Mouse (Mus musculus) c-Kit-positive CD71-positive TER-119-negative erythroid progenitor cells, embryonic 14.5 days (primary cell): ENCODE results near the gene Vps37b.

Experiments used
- DNase-seq: peaks from one replicate; pipeline ENCODE4 v3.0.0-alpha.2; 2013; ENCODE audit warnings: low read depth

Gene Vps37b

DNA sequence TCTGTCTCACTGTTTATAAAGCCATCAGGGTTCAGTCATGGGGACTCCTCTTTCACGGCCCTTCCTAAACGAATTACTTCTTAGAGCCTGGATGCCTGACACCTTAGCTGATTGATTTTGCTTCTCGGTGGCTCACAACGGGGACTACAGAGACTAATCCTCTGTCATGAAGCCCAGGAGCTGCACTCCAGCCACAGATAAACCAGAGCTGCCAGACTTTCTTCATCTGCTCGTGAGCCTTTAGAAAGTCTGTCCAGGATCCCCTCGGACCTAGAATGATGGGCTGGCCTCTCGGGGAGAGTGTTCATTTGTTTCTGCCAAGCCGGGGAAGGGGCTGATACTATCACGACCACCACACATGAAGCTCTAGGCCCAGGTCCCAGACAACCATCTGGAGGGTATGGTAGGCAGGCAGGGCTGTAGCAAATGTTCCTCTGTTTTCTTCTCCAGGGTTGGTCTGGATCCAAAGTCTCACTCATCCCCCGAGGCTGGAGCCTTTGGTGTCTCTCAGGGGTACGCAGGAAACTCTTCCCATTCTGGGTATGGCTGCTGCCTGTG lies 13.5 kb upstream of the Vps37b start:
- DNase-seq: no peak

DNA sequence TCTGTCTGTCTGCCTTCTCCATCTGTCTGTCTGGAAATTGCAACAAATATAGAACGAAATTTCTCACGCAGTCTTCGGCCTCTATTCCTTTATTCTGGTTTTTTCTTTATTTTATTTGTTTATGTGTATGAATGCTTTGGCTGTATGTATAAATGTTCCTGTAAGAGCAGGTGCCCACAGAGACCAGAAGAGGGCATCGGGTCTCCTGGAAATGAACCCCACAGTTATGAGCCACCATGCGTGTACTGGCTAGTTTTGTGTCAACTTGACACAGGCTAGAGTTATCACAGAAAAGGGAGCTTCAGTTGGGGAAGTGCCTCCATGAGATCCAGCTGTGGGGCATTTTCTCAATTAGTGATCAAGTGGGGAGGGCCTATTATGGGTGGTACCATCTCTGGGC lies 11.9 kb upstream of the Vps37b start:
- no peak for DNase-seq

DNA sequence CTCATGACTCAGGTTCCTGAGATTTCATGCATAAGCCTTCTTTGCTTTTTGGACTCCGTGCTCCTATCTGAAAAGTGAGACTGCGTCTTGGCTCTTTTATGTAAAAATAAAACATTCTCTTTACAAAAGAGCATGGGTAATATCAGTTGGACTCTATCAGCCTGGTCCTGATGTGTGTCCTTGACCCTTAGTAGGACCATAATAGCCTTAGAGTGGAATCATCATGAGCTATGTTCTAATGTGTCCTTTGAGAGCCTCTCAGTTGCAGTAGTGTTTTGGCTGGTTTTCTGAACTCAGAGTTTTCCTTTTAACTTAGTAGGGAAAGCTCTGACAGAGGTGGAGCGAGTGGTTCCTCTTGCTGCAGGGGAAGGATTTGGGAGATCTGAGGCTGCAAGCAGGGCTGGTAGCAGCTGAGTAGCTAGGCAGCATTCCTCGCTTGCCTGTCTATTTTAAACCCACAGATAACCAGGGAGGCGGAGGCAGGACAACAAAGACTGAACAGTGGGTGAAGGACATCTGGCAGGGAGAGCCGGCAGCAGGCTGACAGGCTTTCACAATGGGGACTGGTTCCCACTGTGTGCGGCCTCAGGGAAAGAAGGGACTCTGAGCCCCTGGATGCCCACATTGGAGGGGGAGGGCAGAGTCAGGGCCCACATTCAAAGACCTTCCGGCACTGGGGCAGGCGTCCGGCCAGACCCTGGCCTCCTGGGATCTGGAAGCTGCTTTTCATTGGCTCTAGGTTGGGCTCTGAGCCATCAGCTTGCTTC lies 11.3 kb upstream of the Vps37b start:
- DNase-seq: no peak

DNA sequence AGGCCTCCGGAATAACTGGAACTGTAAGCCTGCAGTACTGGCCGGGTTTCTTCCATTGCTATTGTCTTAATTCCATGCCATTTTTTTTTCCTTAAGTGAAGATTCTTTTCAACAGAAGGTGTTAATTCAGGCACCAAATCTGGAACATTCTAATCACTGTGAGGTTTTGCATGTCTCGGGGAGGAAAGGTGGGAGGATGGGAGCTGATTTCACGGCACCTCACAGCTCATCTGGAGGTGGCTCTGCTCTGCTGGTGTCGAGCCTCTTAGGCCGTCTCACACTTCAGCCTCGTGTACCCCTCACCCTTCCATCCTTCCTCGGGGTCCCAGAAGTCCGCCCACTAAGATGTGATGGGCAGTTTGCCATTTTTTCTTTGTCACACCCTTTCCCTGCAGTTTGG lies 9.0 kb upstream of the Vps37b start:
- no peak for DNase-seq

DNA sequence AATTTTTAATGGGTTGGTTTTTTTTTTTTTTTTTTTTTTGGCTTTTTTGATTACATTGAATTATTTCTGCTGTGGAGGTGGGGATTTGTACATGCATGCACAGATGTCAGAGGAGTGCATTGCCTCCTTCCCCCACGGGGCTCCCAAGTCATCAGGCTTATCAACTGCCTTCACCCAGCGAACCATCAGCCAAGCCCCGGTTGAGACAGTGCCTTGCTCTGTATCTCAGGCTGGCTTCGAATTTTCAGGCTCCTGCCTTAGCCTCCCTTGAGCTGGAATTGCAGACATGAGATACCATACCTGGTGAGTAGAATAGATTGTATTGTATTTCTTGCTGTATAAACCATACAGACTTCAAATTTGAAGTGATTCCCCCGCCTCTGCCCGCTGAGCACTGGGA lies 7.5 kb upstream of the Vps37b start:
- DNase-seq: no peak

DNA sequence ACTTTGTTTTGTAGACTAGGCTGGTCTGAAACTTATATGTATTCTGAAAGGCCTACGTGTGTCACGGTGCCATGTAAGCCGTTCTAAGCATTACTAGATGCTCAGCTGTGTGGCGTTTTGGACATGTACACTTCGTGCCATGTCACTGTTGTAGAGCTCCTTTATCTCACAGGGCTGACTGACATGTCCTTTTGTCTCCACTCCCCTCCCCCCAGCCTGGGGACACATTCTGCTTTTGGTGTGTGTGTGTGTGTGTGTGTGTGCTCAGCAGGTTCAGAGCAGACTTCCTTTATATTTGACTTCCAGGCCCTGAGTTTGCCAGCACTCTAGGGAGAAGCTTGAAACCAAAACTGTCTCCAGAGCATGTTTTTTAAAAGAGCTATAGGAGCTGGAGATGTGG lies 4.8 kb upstream of the Vps37b start:
- DNase-seq: no peak

DNA sequence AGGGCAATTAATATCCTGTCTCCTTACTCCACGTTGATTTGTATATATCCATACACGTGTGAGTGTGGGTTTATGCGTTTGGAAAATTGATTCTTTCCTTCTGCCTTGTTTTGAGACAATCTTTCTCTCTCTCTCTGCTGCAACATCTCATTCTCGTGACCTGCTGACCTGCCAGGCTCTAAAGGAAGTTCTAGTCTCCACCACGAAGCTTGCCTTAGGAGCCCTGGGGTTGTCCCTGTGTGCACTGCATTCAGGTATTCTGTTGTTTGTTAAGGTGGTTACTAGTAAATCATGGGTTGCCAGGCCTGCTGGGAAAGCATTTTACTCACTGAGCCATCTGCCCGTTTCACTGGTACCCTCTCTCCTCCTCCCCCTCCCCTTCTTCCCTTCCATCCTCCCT lies 4.3 kb upstream of the Vps37b start:
- DNase-seq: no peak

DNA sequence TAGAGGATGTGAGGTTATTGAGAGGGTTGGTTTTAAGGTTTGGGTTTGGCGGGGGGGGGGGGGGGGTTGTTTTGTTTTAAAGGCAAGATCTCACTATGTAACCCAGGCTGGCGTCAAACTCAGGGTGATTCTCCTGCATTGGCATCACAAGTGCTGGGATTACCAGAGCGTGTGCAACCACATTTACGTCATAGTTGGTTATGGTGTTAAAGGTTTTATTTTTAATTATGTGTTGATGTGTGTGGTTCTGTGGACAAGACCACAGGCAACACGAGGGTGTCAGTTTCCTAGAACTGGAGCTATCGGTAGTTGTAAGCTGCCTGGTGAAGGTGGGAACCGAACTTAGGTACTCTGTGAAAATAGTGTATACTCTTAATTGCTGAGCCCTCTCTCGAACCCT lies 3.7 kb upstream of the Vps37b start:
- no peak for DNase-seq

DNA sequence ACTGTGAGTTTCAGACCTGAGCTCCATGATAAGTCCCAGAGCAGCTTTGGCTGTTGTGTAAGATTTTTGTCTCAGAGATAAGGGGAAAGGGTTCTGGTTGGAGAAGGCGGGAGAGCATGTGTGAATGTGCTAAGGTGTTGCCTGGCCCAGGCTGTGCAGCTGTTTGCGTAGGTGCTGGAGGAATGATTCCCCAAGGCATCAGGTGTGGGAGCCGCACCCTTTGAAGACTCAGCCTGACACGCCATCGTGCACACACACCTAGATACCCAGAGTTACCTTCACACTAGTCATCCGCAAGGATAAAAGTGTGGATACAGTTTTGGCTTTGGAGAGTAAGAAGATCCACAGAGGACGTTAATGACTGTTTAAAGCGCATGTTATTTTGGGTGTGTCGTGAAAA lies 3.3 kb upstream of the Vps37b start:
- DNase-seq: no peak

DNA sequence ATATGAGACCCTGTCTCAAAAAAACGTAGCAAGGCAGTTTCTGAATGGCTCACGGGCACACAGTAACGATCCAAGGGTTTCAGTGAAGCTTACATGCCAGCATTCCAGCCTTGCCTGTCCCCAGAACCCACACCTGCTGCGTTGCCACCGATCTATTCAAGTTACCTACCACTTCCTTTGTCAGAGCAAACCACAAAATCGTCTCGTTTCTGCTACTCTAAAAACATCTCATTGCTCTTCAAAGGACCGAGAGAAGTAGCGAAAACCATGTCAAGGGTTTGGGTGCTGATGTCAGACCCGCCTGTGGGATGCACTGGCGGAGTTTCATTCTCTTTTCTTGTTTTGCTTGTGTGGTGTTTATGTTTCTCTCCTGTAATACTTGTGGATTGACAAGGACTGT lies 2.4 kb upstream of the Vps37b start:
- DNase-seq: no peak

DNA sequence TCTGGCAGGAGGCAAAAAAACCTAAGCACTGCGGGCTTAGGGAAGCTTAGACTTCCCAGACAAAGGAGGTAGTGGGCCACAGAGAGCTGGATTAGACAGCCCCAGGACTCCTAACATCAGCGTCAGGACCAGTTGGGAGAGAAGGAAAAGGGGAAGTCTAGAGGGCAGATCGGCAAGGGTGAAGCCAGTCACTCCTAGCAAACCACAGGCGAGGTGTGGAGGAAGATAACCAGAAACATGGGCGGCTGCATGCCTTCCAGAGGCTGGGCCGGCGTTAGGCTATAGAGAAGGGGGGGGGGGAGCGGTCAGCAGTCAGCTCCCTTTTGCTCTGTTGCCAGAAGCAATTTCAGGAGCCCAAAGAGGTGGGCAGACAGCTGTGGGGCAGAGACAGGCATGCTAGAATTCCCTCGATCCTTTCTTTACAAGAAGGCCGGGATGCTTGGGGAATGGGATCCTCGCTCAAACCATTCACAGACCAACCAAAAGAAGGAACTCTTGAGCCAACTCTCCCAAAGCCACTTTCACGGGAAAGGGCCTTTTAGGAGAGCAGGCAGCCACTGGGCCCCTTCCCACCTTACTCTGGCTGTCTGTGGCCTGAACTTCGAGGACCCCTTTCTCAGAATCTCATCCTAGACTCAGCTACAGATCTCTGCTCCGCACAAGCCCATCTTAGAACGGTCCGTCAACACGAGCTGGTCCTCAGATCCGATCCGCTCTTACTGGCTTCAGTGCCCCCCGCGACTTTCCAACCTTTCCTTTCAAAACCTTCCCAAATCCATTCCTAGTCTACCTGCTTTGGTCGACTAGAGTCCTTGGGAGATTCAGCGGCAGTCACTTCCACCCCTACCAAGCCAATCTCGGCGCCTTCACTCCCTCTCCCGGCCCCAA lies 758 bp downstream of the Vps37b start:
- no peak for DNase-seq

DNA sequence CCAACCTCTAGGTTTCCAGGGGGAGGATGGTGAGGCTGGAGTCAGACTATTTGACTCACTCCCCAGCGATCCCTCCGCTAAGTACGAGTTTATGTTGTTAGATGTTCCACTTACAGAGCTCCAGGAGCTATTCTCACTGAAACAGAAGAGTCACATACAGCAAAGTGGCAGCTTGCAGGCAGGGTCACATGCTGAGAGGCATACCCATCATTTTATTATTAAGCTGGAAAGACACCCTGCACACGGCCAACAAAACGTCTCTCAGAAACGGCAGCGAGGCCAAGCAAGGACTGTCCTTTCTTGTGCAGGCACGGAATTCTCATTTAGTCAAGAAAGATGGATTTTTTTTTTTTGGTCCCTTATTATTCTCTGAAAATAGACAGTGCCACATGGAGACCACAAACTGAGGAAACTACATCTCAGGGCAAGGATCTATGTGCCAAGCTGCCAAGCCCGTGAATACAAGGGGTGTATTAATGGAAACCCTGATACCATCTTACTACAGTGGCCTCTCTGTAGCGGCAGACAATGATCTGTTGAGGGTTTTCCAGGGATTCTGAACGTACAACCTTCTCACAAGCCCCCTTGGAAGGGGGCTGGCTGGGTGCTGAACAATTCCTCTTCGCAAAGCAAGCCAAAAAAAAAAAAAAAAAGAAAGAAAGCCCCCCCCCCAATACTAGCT lies 1.5 kb downstream of the Vps37b start:
- no peak for DNase-seq

DNA sequence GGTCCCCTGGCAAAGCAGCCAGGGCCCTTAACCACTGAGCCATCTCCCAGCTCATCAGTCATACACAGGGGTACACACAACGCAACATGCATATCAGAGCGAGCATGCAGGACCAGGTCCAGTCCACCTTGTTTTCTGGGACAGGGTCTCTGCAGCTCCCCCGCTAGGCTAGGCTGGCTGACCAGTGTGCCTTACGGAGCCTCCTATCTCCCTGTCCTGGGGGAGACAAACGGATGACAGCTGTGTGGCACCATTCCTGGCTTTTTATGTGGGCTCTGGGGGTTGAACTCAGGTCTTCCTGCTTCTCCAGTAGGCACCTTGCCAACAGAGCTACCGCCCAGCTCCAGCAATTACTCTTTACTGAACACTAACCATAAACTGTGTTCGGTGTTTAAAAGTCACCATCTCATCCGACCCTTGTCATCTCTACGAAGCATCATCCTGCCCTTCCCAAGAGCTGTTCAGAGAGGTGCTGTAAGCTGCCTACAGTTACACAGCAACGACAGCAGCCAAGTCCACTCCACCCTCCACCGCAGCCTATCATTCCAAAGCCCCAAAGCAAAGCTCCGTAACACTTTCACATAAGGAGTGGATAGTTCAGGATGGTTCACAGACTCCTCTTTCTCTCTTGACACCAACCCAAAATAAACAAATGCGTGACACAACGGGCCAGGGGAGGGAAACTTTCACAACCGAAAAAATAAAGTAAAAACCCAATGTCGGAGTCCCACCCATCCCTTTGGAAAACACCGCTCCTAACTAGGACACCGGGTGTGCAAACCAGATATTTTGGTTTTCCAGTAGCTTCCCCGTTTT lies 2.6 kb downstream of the Vps37b start:
- no peak for DNase-seq

DNA sequence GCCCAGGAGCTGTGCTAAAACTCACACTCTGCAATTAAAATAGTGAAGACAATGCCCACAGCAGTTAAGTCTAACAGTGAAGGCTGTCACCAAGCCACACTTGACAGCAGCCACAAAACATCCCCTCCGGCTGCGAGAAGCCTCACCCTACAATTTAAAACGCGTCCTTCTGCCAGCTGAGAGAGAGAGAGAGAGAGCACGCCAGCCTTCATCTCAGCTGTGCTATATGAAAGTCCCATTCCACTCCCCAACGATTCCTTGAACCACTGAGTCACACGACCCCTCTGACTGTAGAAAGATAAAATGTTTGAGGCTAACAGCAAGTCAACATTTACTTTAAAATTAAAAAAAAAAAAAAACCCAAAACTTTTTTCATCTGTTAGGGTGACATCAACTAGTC lies 3.4 kb downstream of the Vps37b start:
- no peak for DNase-seq

DNA sequence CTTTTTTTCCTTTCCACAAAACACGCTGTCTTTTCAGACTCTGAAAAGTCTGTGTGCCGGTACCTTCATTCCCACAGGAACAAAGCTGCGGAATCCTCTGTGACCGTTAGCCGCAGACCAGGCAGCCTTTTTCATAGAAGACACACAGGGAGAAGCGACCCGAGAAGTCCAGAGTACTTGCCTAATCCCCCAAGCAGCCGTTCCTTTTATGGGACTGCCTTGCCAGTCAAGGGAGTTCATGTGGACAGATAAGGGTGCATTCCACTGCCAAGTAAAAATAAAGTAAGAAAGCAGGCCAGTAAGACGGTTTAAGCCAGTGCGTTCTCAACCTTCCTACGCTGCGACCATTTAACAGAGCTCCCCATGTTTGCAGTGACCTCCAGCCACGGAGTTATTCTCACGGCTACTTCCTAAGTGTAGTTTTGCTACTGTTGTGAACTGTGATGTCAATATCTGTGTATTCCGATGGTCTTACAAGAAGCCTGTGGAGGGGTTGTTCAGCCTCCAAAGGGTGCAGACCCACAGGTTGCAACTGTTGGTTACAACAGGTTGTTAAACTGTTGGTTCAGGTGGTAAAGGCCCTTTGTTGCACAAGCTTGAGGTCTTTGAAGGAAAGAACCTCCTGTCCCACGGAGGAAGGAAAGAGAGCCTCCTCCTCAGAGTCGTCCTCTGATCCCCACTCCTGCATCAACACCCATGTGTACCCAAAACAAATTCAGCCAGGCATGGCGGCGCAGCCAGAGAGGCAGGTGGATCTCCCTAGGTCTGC lies 4.2 kb downstream of the Vps37b start:
- no peak for DNase-seq

DNA sequence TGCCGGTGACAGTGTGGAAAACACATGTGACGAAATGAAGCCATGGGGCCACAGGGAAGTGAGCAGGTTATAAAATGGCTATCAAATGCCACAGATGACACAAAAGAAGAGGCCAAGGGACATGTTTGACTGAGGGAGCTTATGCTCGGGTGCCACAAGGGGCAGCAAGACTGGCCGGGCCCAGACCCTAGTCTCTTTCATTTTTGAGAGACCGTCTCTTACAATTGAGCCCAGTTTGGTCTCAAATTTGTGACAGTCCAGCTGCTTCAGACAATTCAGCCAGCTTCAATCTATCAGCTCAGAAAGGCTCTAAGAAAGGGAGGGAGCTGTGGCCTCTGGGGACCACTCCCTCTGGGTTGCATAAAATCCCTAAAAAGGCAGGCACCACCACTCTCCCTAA lies 5.5 kb downstream of the Vps37b start:
- no peak for DNase-seq

DNA sequence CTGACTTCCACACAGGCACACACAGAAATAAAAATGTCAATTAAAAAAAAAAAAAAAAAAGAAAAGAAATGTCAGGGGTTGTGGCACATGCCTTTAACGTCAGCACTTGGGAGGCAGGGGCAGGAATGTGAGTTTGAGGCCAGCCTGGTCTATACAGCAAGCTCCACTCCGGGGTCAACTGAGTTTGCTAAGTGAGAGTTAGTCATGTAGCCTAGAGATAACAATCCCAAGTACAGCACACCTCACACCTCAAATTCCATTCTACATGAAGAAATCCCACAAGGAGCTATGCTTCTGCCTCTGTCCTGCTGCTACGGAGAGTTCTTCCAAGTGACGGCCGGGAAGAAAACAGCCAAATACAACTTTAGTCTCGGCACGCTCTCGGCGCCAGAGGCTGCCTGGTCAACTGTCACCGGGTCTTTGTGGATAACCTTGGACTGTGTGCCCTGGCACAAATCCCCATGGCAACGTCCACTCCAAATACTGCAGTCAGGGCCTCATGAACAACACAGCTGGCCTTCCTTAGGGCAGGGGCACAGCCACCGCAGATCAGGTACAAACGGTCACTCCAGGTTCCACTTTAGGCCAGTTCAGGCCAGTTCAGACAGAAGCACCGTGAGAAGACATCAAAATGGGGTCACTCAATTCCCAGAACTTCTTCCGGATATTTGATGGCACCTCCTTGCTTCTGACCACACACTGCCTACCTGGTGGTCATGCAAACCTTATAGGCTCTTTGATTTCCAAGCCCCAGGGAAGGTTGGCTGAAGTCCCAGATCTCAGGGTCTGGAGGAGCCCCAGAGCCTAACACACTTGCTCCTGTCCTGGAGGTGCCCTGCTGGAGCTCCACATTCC lies 6.3 kb downstream of the Vps37b start:
- no peak for DNase-seq

DNA sequence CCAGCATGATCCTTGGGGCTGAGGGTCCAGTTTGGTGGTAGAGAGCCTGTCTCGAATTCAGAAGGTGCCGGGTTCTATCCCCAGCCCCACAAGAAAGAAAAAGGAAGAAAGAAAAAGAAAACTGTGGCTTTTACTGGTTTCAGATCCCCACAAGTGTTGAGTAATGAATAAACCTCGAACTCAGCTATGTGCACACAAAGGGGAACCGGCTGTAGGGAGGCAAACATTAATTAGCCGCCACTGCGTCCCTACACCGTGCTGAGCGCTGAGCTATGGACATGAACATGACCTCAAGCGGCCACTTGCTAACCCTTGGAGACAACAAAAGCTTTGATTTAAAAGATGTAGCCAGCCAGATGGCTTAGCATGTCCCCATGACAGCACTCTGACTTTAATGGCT lies 6.9 kb downstream of the Vps37b start:
- no peak for DNase-seq

DNA sequence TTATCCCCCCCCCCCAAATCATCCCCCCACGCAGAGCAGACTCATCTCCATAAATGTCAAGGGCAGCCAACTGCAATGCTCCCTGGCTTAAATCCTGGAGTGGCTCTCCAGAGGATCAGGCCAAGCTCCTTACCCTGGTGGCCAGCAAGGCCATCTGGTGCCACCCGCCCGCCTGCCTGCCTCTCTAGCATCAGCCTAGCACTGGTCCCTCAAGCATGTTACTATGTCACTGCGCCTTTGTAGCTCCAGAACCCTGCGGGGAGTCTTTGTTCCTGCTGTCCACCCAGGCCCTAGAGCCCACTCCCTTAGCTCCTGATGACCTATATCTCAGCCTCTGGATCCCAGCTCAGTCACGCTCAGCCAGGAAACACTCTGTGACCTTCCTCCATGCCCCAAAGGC lies 7.4 kb downstream of the Vps37b start:
- DNase-seq: no peak

DNA sequence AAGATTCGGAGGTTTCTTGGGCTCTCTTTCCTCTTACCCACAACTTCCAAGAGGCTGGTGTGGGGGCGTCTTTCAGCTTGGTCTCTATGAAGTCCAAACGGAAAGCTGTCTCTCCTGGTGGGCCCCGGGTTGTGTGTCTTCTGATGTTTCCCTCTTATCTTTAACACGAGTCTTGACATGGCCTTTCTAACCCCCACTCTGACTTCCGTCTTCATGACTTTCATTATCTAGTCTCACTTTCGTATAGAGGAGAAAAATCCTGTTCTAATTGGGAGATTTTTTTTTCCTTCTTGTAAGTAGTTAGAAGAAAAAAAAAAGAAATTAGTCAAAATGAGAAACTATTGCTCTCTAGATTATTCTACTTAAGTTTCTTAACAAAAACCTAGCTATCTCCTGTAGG lies 9.7 kb downstream of the Vps37b start:
- DNase-seq: no peak
